Mouse (Mus musculus) liver, embryonic 13.5 days (tissue): ENCODE measurements around the gene Irf2. TPM values are rescaled to one million over a fixed set of nuclear protein-coding genes. Genes with fewer than 3 reads are reported as not detected.

Experiments used
- ATAC-seq: fragments of 200-750 bp; cut with Nextera tagmentation; 2 replicates; pipeline ENCODE4 v1.8.0; 2017; ENCODE audit warnings: low read depth, mild to moderate bottlenecking, moderate number of reproducible peaks, moderate library complexity
- DNase-seq: peaks from one replicate; pipeline ENCODE4 v3.0.0; 2022
- H3K27ac ChIP-seq: fragments of 300-500 bp; sonication (generic); 2 replicates; pipeline ENCODE4 v1.5.1; 2015; ENCODE audit warnings: moderate library complexity, mild to moderate bottlenecking, inconsistent platforms
- H3K27me3 ChIP-seq: fragments of 300-500 bp; sonication (generic); 2 replicates; pipeline ENCODE4 v1.6.1; 2015; ENCODE audit warnings: mild to moderate bottlenecking, inconsistent platforms
- H3K36me3 ChIP-seq: fragments of 300-500 bp; sonication (generic); 2 replicates; pipeline ENCODE4 v1.6.1; 2015; ENCODE audit warnings: mild to moderate bottlenecking, inconsistent platforms
- H3K4me1 ChIP-seq: fragments of 300-500 bp; sonication (generic); replicated peaks from 2 replicates; pipeline ENCODE4 v1.6.1; 2015; ENCODE audit warnings: inconsistent platforms
- H3K4me2 ChIP-seq: fragments of 300-500 bp; sonication (generic); 2 replicates; pipeline ENCODE4 v1.6.1; 2015; ENCODE audit warnings: inconsistent platforms, mild to moderate bottlenecking, moderate library complexity
- H3K4me3 ChIP-seq: fragments of 300-500 bp; sonication (generic); replicated peaks from 2 replicates; pipeline ENCODE4 v1.5.1; 2015; ENCODE audit warnings: mild to moderate bottlenecking, inconsistent platforms
- H3K9ac ChIP-seq: fragments of 300-500 bp; sonication (generic); 2 replicates; pipeline ENCODE4 v1.6.1; 2015; ENCODE audit warnings: mild to moderate bottlenecking, inconsistent platforms
- H3K9me3 ChIP-seq: fragments of 300-500 bp; sonication (generic); replicated peaks from 2 replicates; pipeline ENCODE4 v1.6.1; 2016; ENCODE audit warnings: inconsistent platforms
- WGBS: fragments of 180-500 bp; shearing (Covaris S2); methylation state at CpG from one replicate; pipeline ENCODE4 v1.1.7; 2015; ENCODE audit not compliant: insufficient replicate concordance; 5-methylcytosine and 5-hydroxymethylcytosine counted together
- polyA plus RNA-seq: library from polyadenylated mRNA; unstranded; fragments of >200 nt; fragmentation: Nextera tagmentation; extraction: Ambion mirVana; gene quantifications from 2 replicates; pipeline ENCODE4 v1.2.1, GENCODE M21; 2015

Irf2 gene
- polyA plus RNA-seq, 1 experiment from 2014 or later = 11.1 TPM

- Histone ChIP-seq H3K36me3 (no peaks in the 10 kb centered on the region), H3K9me3 (no peaks in the 10 kb centered on the region), H3K4me1 (peaks cover 21% of the 10 kb centered on the region), H3K27ac (no peak overlapping the region), H3K27me3 (no peaks in the 10 kb centered on the region), H3K4me3 (no peak overlapping the region), H3K9ac (no peak overlapping the region), H3K4me2 (no peak overlapping the region)
- DNase-seq (no peak), ATAC-seq (no peak)
- 75% methylated on average over 2 of the region's 2 CpGs for WGBS
These were observed 28.0 kb upstream of the Irf2 start for GRCm38 (mm10) chr8:46711496-46711895.

DNA sequence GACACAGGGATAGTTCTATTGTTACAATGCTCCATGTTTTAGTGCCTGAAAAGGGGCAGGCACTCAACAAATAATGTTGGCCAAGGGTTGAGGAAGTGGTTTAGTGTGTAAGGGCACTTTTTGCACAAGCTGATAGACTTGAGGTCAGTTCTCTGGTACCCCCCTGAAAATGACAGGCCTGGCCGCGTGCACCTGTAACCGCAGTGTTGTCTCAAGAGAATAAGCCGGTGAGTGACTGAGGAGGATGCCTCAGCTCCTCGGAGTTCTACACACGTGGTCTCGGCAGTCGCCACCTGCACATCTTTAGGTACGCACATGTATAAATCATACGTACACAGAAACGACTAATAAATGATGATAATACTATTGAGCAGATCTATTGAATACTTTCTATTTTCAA, 26.4 kb upstream of the Irf2 start:
- no peak overlapping the region for H3K27ac ChIP-seq
- ATAC-seq (no peak), DNase-seq (no peak)
- H3K36me3 ChIP-seq = no peaks in the 10 kb centered on the region
- no peaks in the 10 kb centered on the region for H3K27me3 ChIP-seq
- H3K4me3 ChIP-seq = no peak overlapping the region
- H3K9me3 ChIP-seq = no peaks in the 10 kb centered on the region
- no peak overlapping the region for H3K9ac ChIP-seq
- peaks cover 21% of the 10 kb centered on the region for H3K4me1 ChIP-seq
- 72% methylated on average over 11 of the region's 11 CpGs for WGBS
- H3K4me2 ChIP-seq = no peak overlapping the region

GRCm38 (mm10) chr8:46713844-46714243, 25.7 kb upstream of the Irf2 start:
- H3K4me2 ChIP-seq = no peak overlapping the region; the same call in 1 of the 2 replicates
- no peak overlapping the region for H3K9ac ChIP-seq
- no peak overlapping the region for H3K4me3 ChIP-seq
- H3K4me1 ChIP-seq = peaks cover 27% of the 10 kb centered on the region
- ATAC-seq = no peak
- H3K27me3 ChIP-seq = no peaks in the 10 kb centered on the region
- no peaks in the 10 kb centered on the region for H3K9me3 ChIP-seq
- 20% methylated on average over 6 of the region's 6 CpGs for WGBS
- no peak for DNase-seq
- no peak overlapping the region for H3K27ac ChIP-seq
- no peaks in the 10 kb centered on the region for H3K36me3 ChIP-seq

GRCm38 (mm10) chr8:46714400-46714799, 25.1 kb upstream of the Irf2 start:
- H3K27me3 ChIP-seq = no peaks in the 10 kb centered on the region
- H3K36me3 ChIP-seq = no peaks in the 10 kb centered on the region
- no peak overlapping the region for H3K9ac ChIP-seq
- H3K4me1 ChIP-seq = peaks cover 32% of the 10 kb centered on the region
- no peaks in the 10 kb centered on the region for H3K9me3 ChIP-seq
- no peak overlapping the region for H3K4me2 ChIP-seq
- H3K27ac ChIP-seq = no peak overlapping the region
- no peak overlapping the region for H3K4me3 ChIP-seq
- no peak for ATAC-seq
- WGBS = 46% methylated on average over 3 of the region's 3 CpGs
- DNase-seq = no peak

DNA sequence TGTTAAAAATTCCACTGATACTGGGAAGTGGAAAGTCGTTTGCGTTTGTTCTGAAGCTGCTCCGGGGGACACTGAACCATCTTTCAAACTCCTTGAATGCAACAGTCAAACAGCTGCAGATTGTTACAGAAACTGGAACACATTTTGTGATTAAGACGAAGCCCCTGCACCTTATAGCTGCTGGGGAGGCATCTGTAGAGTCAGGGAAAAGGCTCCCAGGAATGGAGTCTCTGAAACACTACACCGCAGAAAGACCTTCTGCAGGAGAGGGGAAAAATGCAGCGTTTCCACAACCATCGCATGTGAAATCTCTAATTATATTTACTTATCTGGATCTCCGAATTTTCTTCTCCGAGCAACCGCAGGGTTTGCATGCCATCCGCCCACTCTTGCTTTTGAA, 23.1 kb upstream of the Irf2 start:
- 61% methylated on average over 11 of the region's 11 CpGs for WGBS
- Histone ChIP-seq H3K27ac (no peak overlapping the region), H3K4me3 (no peak overlapping the region), H3K36me3 (no peaks in the 10 kb centered on the region), H3K9me3 (no peaks in the 10 kb centered on the region), H3K4me1 (peaks cover 52% of the 10 kb centered on the region), H3K27me3 (no peaks in the 10 kb centered on the region), H3K9ac (no peak overlapping the region), H3K4me2 (no peak overlapping the region)
- no peak for ATAC-seq
- no peak for DNase-seq

DNA sequence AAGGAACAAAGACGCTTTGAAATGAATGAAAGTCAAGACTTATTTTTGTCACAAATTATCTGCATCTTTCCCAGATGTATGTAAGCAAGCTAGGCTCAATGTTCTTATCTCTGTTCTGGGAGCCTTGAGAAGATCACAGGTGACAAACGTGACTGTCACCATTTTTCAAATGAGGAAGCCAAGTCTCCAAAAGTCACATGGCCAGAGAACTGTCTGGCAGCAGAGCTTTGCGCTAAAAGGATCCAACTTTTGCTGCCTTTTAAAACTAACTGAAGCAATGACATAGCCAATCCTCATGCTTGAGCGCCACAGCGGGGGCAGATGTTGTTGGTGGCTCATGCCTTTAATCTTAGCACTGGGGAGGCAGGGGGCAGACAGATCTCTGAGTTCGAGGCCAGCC, 22.4 kb upstream of the Irf2 start:
- Histone ChIP-seq H3K4me2 (no peak overlapping the region), H3K27ac (no peak overlapping the region), H3K36me3 (no peaks in the 10 kb centered on the region), H3K9me3 (no peaks in the 10 kb centered on the region), H3K27me3 (no peaks in the 10 kb centered on the region), H3K4me1 (peaks cover 59% of the 10 kb centered on the region), H3K9ac (no peak overlapping the region), H3K4me3 (no peak overlapping the region)
- no peak for ATAC-seq
- 50% methylated on average over 6 of the region's 6 CpGs for WGBS
- no peak for DNase-seq

DNA sequence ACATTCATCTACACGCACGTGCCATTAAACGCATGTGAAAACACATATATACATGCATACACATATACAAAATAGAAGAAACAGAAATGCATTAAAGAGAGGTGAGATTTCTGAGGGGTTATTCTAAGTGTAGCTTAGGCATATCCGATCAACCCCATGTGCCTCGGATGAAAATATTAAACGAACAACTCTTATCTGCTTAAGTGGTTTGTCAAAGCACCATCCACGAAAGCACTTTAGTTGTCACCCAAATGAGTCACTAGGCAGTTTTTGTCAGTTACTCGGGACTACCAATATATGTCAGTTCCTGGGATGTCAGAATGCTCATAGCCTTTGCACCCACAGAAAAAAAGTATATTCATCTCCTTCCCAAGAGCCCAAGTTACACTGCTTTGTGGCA, 21.2 kb upstream of the Irf2 start:
- ATAC-seq (no peak), DNase-seq (no peak)
- Histone ChIP-seq H3K36me3 (no peaks in the 10 kb centered on the region), H3K9ac (no peak overlapping the region), H3K9me3 (no peaks in the 10 kb centered on the region), H3K4me1 (peaks cover 62% of the 10 kb centered on the region), H3K27ac (no peak overlapping the region), H3K4me2 (no peak overlapping the region), H3K4me3 (no peak overlapping the region), H3K27me3 (no peaks in the 10 kb centered on the region)
- WGBS = 56% methylated on average over 8 of the region's 8 CpGs

DNA sequence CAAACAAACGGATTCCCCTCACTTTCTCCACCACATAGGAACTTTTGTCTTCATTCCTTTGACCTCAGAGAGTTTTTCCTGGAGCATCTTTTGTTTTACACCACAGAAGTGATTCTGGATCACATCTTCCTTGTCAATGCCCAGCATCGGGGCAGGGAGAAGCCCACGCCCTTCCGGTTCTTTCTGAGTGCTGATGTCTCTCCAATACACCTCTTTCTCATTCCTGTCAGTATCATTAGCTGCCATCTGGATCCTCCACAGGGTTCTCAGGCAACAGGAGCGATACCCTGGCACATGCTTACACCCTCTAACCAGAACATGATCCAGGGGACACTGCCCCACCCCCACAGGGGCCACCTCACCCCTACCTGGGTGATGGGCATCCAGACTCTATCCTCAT, 20.8 kb upstream of the Irf2 start:
- Histone ChIP-seq H3K36me3 (no peaks in the 10 kb centered on the region), H3K27me3 (no peaks in the 10 kb centered on the region), H3K4me2 (no peak overlapping the region), H3K9ac (no peak overlapping the region), H3K4me1 (peaks cover 58% of the 10 kb centered on the region), H3K4me3 (no peak overlapping the region), H3K27ac (no peak overlapping the region), H3K9me3 (no peaks in the 10 kb centered on the region)
- WGBS = 49% methylated on average over 5 of the region's 5 CpGs
- DNase-seq (no peak), ATAC-seq (no peak; the same call in 1 of the 2 replicates)

DNA sequence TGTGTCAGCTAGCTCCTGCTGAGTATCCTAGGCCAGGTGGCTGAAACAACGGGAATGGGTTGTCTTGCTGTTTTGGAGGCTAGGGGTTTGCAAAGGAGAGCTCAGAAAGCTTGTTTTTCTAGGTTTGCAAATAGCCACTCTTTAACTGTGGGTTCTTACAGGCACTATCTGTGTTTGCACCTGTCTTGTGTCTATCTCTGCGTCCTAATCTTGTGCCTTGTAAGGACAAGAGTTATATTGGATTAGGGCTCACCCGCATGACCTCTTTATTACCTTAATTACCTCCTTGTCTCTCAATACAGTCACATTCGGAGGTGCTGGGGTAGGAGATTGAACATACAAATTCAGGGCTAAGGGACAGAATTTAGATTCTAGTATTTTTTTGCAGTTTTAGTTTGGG, 18.9 kb upstream of the Irf2 start:
- no peak overlapping the region for H3K4me2 ChIP-seq
- DNase-seq (no peak), ATAC-seq (peak; percentile 74)
- no peak overlapping the region for H3K4me3 ChIP-seq
- no peaks in the 10 kb centered on the region for H3K9me3 ChIP-seq
- no peak overlapping the region for H3K9ac ChIP-seq
- no peaks in the 10 kb centered on the region for H3K27me3 ChIP-seq
- WGBS = 39% methylated on average over 4 of the region's 4 CpGs
- H3K36me3 ChIP-seq = no peaks in the 10 kb centered on the region
- H3K27ac ChIP-seq = no peak overlapping the region
- H3K4me1 ChIP-seq = peaks cover 45% of the 10 kb centered on the region

DNA sequence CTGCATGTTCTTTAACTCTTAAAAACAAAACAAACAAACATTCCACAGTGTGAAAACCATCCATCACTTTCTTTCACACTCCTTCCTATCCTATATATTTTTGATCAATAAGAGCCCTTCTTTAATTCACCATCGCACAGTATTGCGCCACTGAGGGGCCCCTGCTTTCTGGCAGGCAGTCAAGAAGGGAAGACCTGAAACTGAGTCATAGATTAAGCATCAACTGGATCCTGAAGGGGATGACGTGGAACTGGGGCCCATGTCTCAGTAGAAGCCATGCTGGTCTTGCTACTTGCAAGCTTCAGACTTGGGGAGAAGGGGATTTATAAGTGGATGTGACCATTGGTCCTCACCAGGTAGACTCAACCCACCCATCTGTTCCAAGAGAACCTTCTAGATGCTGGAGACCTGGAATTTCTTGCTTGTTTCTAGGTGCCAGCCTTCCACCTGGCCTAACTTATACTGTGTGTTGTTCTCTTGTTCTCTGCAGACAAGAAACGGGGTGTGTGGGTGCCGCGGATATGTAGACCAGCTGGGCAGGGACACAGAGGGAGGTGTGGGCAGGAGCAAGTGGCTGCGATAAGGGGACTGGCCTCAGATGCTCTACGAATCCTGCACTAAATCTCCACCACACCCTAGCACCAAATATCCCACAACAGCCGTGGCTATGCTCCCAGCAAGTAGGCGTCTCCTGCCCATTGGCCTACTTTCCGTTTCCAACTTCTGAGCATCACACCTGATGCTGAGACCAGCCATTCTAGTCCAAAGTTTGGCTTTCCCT, 18.3 kb upstream of the Irf2 start:
- H3K9me3 ChIP-seq = no peaks in the 10 kb centered on the region
- H3K27me3 ChIP-seq = no peaks in the 10 kb centered on the region
- H3K4me3 ChIP-seq = no peak overlapping the region
- no peaks in the 10 kb centered on the region for H3K36me3 ChIP-seq
- H3K4me2 ChIP-seq = peak overlapping the region; percentile 15; the same call in 1 of the 2 replicates
- no peak overlapping the region; the same call in 1 of the 2 replicates for H3K9ac ChIP-seq
- H3K4me1 ChIP-seq = peaks cover 45% of the 10 kb centered on the region
- peak; percentile 84 for ATAC-seq
- H3K27ac ChIP-seq = peak overlapping the region; percentile 40
- WGBS = 59% methylated on average over 11 of the region's 11 CpGs
- peak; percentile 38 for DNase-seq

DNA sequence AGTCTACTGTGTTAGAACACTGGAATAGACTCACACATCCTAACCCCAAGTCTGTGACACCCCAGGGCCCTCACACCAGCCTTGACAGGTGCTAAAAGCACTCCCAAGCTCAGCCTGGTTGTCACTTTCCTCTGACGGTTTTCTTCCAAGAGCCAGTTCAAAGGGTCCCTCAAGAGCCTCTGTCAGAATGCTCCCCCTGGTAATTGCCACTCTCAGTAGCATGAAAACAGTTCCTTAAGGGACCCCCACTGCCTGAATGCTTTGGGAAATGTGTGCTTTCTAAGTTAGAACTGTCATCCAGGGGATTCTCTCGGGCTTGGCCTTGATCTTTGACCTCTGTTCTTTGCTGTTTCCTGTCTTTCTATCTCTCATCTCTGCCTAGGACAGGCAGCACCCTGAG, 17.0 kb upstream of the Irf2 start:
- Histone ChIP-seq H3K4me3 (no peak overlapping the region), H3K4me2 (no peak overlapping the region), H3K9ac (no peak overlapping the region), H3K9me3 (no peaks in the 10 kb centered on the region), H3K27me3 (no peaks in the 10 kb centered on the region), H3K36me3 (no peaks in the 10 kb centered on the region), H3K4me1 (peaks cover 45% of the 10 kb centered on the region), H3K27ac (no peak overlapping the region)
- WGBS = 33% methylated on average over 2 of the region's 2 CpGs
- no peak for ATAC-seq
- no peak for DNase-seq

DNA sequence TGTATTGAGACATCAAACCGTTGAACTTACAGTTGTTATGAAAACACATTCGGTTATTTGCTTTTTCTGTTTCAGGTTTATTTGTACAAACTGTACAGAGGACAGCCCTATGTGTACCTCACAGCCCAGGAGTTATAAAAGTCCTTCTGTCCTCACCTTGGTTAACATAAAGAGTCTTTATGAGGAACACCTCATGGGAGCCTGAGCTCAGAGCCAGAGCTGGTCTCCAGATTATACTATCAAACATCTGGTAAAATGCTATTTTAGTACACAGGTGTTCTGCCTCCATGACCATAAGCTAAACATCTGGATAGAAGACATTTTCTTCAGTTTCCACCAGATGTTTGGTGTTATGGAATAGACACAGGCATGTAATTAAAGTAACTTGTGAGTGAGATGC, 13.1 kb upstream of the Irf2 start:
- no peak overlapping the region for H3K4me3 ChIP-seq
- WGBS = 92% methylated on average over 2 of the region's 2 CpGs
- H3K4me2 ChIP-seq = no peak overlapping the region
- H3K9me3 ChIP-seq = no peaks in the 10 kb centered on the region
- H3K27ac ChIP-seq = no peak overlapping the region
- H3K4me1 ChIP-seq = peaks cover 14% of the 10 kb centered on the region
- ATAC-seq = no peak
- H3K36me3 ChIP-seq = no peaks in the 10 kb centered on the region
- no peak for DNase-seq
- no peaks in the 10 kb centered on the region for H3K27me3 ChIP-seq
- no peak overlapping the region for H3K9ac ChIP-seq
